16 mouse cellular contexts compared by ENCODE assay signal in the genomic region with DNA sequence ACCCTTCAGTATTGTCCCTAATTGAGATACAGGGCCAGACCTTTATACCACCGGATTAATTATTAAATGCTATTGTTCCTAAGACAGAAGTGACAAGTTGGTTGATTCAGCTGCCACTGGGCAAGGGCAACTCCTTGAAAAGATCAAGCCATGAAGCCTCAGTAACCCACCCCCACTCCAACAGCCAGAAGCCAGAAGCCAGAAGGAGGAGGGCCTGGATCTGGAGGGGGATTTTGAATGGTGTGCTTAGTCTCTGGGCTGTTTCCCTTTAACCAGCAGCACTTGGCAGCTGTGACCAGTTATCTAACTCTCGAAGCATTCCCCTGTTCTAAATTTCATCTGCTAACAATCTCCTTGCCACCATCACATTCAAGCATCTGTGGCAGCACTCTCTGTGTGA.
A peak's percentile ranks its signal among the peaks of the same experiment; 100 is the strongest.
DNase-seq lines count a peak whose midpoint lies in the region; ATAC-seq and TF ChIP-seq lines count a peak whose summit lies in the region.
"Had no signal": no experiment of that assay in that cellular context is flagged by ENCODE, and none has a peak within 500 bp of the region (broad histone marks: within the 10 kb centered on the region; RNA-seq: fewer than 3 reads in every experiment).

No protein-coding gene starts in this region.

- 54% methylated on average over 2 of the region's 2 CpGs for WGBS in limb, embryonic 13.5 days

- H3K9ac ChIP-seq in limb, embryonic 13.5 days: no peak overlapping the region
- H3K9ac ChIP-seq: hindbrain, embryonic 14.5 days had no signal

- H3K9me3 ChIP-seq in limb, embryonic 13.5 days: no peaks in the 10 kb centered on the region
- H3K9me3 ChIP-seq: heart, embryonic 10.5 days had no signal

- peaks cover 26% of the 10 kb centered on the region for H3K4me1 ChIP-seq in limb, embryonic 13.5 days
- H3K4me1 ChIP-seq: heart, embryonic 10.5 days had no signal

- no peaks in the 10 kb centered on the region for H3K36me3 ChIP-seq in limb, embryonic 13.5 days
- H3K36me3 ChIP-seq: heart, embryonic 10.5 days had no signal

- no peak for TF ChIP-seq POLR2A in brain, embryonic 14.5 days (IDR thresholded peaks at IDR 0.05; ENCODE audit: borderline replicate concordance, extremely low read depth, insufficient read depth, insufficient read length, poor library complexity, severe bottlenecking)

- ATAC-seq in limb, embryonic 13.5 days (ENCODE audit: low FRiP score, low read depth): peak; percentile 44; the same call in 1 of the 2 replicates

- H3K4me2 ChIP-seq in limb, embryonic 13.5 days (replicated peaks): no peak overlapping the region
- H3K4me2 ChIP-seq: hindbrain, embryonic 14.5 days had no signal

- no peak for TF ChIP-seq CTCF in brain, embryonic 14.5 days (IDR thresholded peaks at IDR 0.05; ENCODE audit: borderline replicate concordance, extremely low read depth, insufficient read depth, insufficient read length)

- no peaks in the 10 kb centered on the region for H3K27me3 ChIP-seq in limb, embryonic 13.5 days

- DNase-seq in embryo, embryonic 10.5 days (ENCODE audit: low spot score): peak; percentile 21
- no peak for DNase-seq in embryo, embryonic 9.5 days (ENCODE audit: extremely low spot score)
- peak; percentile 11 to 16 for DNase-seq in layer of hippocampus, adult 8-10 months (ENCODE audit: low spot score in 2 of 2)
- DNase-seq in layer of hippocampus, postnatal 25 days (ENCODE audit: extremely low spot score in 1 of 2, low spot score in 1 of 2): no peak
- peak; percentile 27 for DNase-seq in brain, embryonic 14.5 days (ENCODE audit: low read depth)
- no peak for DNase-seq in urinary bladder, postnatal 4 days (ENCODE audit: low spot score in 2 of 2)
- no peak for DNase-seq in spleen, postnatal 14 days (ENCODE audit: low spot score in 2 of 2)
- DNase-seq: adrenal gland, postnatal 14 days; cerebellum, adult 11-12 months; gastrocnemius, adult 2 months; kidney, postnatal 10 days; lung, adult 18-20 months had no signal

- peak overlapping the region; percentile 44 for H3K27ac ChIP-seq in limb, embryonic 13.5 days
- H3K27ac ChIP-seq: gastrocnemius, adult 2 months; heart, embryonic 10.5 days; hindbrain, embryonic 14.5 days had no signal

- no peak overlapping the region for H3K4me3 ChIP-seq in limb, embryonic 13.5 days
- H3K4me3 ChIP-seq: erythroblast, embryonic 14.5 days; gastrocnemius, adult 2 months; heart, embryonic 10.5 days had no signal

Comparison
In these comparisons a context has a peak if more than half of its experiments do, and no peak if none do; other contexts are left out.
1. DNase-seq: peak in embryo, embryonic 10.5 days (single experiment), layer of hippocampus, adult 8-10 months (2 of 2) and brain, embryonic 14.5 days (single experiment); none in embryo, embryonic 9.5 days (single experiment), layer of hippocampus, postnatal 25 days (0 of 2), urinary bladder, postnatal 4 days (0 of 2) and spleen, postnatal 14 days (0 of 2).